Mouse (Mus musculus) right cerebral cortex, adult 2 months (tissue): ENCODE data around the gene Gm13757.
"Not testable (repeated sequence)": the region's sequence is repeated elsewhere in the genome, so short reads cannot be mapped to it uniquely, and the experiment has no call there.

ENCODE experiments used
- DNase-seq, 2 experiments: peaks; one replicate each; pipeline ENCODE4 v3.0.0; 2021 to 2022; ENCODE audit warnings: low spot score in 2 of 2

Gene Gm13757

DNA sequence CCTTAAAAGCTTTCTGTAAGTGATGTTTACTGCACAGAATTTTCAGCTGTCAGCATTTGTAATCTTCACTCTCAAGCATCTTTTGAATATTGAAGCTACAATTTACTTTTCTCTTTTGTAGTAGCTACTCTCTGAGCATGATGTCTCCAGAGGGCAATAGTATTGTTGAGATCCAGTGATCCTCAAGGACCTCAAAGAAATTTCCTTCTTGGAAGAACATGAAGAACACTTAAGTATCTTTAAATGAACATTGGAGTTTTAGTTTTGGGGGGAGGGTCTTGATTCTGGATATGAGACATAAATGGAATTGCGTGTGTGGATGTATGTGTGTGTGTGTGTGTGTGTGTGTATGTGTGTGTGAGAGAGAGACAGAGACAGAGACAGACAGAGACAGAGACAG lies at the start of gene Gm13757:
TSS of gene Gm13757 (minus strand) at position 101 of the 400 bp plus-strand sequence.
- DNase-seq = no peak

DNA sequence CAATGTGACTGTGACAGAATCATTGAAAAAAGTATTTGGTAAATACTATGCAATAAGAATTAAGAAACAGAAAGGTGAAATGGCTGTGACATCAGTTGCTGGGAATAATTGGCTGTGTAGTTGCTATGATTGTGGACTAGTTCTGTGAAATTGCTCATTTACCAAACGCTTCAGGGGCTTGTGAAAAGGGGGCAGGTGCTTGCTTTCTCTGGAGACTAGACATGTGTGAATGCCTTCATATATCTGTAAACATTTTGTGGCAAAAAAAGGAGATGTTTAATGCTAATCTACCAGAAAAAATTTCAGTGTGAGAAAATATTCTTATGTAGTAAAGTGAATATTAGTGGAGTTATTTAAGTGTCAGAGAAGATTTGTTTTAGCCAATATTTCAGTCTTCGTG lies 44.1 kb upstream of the Gm13757 start, which contains the start of gene Olfr1185-ps1:
TSS of gene Olfr1185-ps1 (plus strand) at position 301 of the 400 bp plus-strand sequence.
- DNase-seq = no peak

DNA sequence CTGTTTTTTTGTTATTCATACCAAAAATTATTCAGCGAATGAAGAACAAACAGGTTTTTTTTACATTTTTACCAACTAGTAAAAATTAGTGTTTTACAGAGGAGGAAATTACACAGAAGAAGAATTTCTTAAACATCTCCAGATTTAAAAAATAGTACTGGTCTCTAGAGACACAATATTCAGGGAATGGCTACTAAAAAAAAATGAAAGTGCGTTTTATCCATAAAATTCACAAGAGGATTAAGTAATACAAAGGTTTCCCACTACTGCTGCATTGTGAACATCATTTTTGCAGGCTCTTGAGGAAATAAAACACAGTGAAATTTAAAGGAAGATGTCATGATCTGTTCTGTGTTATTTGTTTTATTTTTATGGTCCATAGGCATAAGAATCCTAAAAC lies 34.4 kb upstream of the Gm13757 start, which contains the start of gene Olfr1184:
TSS of gene Olfr1184 (plus strand) at position 301 of the 400 bp plus-strand sequence.
- no peak for DNase-seq

DNA sequence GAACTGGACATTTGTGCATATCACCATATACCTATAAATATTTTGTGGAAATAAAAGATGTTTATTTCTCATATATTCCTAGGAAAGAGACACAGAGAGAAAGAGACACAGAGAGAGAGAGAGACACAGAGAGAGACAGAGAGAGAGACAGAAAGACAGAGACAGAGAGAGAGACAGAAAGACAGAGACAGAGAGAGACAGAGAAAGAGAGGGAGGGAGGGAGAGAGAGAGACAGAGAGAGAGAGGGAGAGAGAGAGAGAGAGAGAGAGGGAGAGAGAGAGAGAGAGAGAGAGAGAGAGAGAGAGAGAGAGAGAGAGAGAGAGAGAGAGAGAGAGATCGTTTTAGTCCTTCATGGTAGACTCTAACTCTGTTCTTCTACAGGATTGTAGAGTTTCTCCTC lies 5.6 kb upstream of the Gm13757 start, which contains the start of gene Olfr1183:
TSS of gene Olfr1183 (plus strand) at position 301 of the 400 bp plus-strand sequence.
- DNase-seq = not testable (repeated sequence)

DNA sequence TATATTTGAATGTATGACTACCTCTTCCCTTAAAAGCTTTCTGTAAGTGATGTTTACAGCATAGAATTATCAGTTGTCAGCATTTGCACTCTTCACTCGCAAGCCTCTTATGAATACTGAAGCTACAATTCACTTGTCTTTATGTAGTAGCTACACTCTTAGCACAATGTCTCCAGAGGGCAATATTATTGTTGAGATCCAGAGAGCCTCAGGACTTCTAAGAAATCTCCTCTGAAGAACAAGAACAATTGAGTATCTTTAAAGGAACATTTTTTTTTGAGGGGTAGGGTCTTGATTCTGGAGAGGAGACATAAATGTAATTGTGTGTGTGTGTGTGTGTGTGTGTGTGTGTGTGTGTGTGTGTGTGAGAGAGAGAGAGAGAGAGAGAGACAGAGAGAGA lies 22.9 kb downstream of the Gm13757 start, which contains the start of gene Olfr1181:
TSS of gene Olfr1181 (minus strand) at position 101 of the 400 bp plus-strand sequence.
- DNase-seq = no peak

DNA sequence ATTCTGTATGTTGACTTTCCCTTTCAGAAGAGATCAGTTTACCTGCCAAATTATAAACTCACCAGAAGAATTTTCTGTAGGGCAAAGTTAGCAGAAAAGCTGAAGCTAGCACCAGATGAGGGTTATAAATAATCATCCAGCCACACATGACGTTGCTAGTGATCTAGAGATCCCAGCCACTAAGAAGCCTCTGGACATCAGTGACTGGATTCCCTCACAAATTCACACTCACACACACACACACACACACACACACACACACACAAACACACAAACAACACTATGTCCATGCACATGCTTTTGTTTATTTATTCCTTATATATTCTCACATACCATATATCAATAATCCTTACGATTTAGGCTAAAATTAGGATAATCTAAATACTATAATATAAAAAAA lies 29.9 kb downstream of the Gm13757 start, which contains the start of gene Olfr1180:
TSS of gene Olfr1180 (minus strand) at position 101 of the 400 bp plus-strand sequence.
- DNase-seq = no peak

DNA sequence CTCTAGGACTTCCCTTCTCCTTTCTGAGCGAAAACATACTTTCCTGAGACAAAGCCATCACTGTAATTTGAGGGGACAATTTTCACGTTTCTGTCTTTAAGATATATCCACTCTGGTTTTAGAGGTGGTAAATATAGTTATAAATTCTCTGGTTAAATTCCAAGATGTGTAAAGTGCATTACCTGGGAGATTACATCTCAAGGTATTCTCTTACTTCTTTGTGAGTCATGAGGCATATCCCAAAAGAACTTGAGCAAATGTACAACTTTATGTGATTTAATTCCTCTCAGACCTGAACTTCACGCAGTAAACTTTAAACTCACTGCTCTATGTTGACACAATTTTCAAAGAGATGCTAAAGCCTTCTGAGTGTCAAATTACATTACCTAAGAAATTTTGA lies 42.6 kb downstream of the Gm13757 start, which contains the start of gene Olfr1179:
TSS of gene Olfr1179 (minus strand) at position 101 of the 400 bp plus-strand sequence.
- DNase-seq = no peak
